Mouse (Mus musculus): Measurements from ENCODE around the gene Mtch1. TPM values are rescaled to one million over a fixed set of nuclear protein-coding genes. Genes with fewer than 3 reads are reported as not detected.

Mtch1 gene
- polyA plus RNA-seq (2012; rRNA removed; ENCODE audit: low replicate concordance) = 344 and 391 TPM in 2 replicates

DNA sequence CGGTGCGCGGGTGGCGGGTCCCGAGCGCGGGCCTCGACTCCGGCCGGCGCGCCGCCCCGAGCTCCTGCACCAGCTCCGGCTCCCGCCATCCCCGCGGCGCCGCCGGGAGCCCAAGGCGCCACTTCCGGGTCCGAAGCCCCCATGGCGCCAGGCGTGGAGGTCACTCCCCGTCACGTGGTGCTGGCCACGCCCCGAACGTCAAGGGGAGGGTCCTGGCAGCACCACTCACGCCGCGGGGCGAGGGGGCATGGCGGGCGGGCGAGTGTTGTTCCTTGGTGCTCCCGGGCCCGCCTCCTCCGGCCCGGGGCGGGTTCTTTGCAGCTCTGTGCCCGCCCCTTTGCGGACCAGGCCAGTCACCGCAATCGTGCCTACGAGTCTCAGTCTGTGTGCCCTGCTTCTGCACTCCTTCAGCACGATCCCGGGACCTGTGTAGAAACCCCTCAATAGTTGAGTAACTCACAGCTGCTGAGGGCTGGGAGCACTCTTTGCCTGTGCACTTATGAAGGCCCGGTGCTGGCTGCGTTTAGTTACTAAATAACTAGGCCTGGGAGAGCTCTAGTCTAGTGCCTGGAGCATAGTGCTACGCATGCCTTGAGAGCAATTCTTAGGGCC lies at the start of gene Mtch1:
Gene Mtch1 (minus strand): TSS at position 290 of the 612 bp plus-strand sequence.

DNA sequence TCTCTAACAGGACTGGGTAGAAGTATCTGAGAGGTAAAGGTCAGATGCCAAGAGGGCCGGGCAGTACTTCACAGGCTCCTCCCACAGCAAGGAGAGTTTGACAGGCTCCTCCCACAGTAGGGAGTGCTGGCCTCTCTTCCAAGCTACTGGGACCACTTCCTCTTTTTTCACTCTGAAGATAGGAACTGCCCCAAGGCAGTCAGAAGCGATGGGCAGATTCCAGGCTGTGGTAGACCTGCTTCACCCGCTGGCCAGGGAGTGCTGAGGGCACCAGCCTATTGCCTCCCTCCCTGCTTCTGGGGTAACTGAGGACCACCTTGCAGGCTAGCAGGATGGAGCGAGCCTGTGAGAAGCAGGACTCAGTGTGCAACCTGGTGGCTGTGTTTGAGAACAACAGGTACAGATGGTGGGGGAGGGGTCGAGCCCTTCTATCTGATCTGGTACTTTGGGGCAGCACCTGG lies 13.1 kb upstream of the Mtch1 start, which contains the start of gene Fgd2:
Gene Fgd2 (plus strand): TSS at position 154 of the 461 bp plus-strand sequence.

DNA sequence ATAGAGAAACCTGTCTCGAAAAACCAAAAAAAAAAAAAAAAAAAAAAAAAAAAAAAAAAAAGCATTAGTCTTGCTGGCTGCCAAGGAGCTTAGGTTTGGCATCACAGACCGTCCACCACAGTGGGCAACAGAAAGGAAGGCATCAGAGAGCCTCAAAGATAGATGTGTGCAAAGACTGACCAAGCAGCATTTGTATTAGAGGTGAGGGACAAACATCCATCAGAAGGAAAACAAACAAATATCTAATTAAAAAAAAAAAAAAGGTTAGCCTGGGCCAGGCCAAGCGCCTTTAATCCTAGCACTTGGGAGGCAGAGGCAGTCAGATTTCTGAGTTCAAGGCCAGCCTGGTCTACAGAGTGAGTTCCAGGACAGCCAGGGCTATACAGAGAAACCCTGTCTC lies 30.4 kb downstream of the Mtch1 start, which contains the start of gene Pi16:
Gene Pi16 (plus strand): TSS at position 301 of the 400 bp plus-strand sequence.

Other genes starting within 250 kb of the Mtch1 start
- gene Rab44, start 233.8 kb downstream of the Mtch1 start, polyA plus RNA-seq (2012; rRNA removed; ENCODE audit: low replicate concordance) = 3.8 and 3.9 TPM in 2 replicates
- gene Cpne5, start 109.8 kb downstream of the Mtch1 start, polyA plus RNA-seq (2012; rRNA removed; ENCODE audit: low replicate concordance) = 1.5 and 1.7 TPM in 2 replicates
- gene Ppil1, start 83.7 kb downstream of the Mtch1 start, polyA plus RNA-seq (2012; rRNA removed; ENCODE audit: low replicate concordance) = 13.7 and 18.0 TPM in 2 replicates
- 71.5 and 132 TPM in 2 replicates for gene BC004004, start 79.1 kb downstream of the Mtch1 start, polyA plus RNA-seq (2012; rRNA removed; ENCODE audit: low replicate concordance)
- 163 and 240 TPM in 2 replicates for gene Pi16, start 30.3 kb downstream of the Mtch1 start, polyA plus RNA-seq (2012; rRNA removed; ENCODE audit: low replicate concordance)
- 75.4 and 118 TPM in 2 replicates for gene Fgd2, start 13.0 kb upstream of the Mtch1 start, polyA plus RNA-seq (2012; rRNA removed; ENCODE audit: low replicate concordance)
- 53.5 and 74.1 TPM in 2 replicates for gene Pim1, start 142.8 kb upstream of the Mtch1 start, polyA plus RNA-seq (2012; rRNA removed; ENCODE audit: low replicate concordance)
- not detected in 2 replicates for gene Gm17657, start 201.7 kb upstream of the Mtch1 start, polyA plus RNA-seq (2012; rRNA removed; ENCODE audit: low replicate concordance)
- 17.8 and 21.8 TPM in 2 replicates for gene Tbc1d22b, start 201.9 kb upstream of the Mtch1 start, polyA plus RNA-seq (2012; rRNA removed; ENCODE audit: low replicate concordance)
- gene Tmem217, start 204.5 kb upstream of the Mtch1 start, polyA plus RNA-seq (2012; rRNA removed; ENCODE audit: low replicate concordance) = 0.57 TPM in 1 of 2 replicates, not detected in the other